Mouse (Mus musculus) CD4-positive naive resting alpha-beta T cell, adult 76 days (primary cell): ENCODE measurements around the gene Dock11. TPM values are rescaled to one million over a fixed set of nuclear protein-coding genes. Genes with fewer than 3 reads are reported as not detected.

Source experiments
- total RNA-seq: library from RNA; stranded (reverse); gene quantifications from one replicate; pipeline ENCODE4 v1.2.4, GENCODE M21; 2023

The Dock11 gene
- total RNA-seq, result 135 TPM

GRCm38 (mm10) chrX:35888087-35888895 lies at the start of gene Dock11:
Dock11 (plus strand) TSS chrX:35888832.

GRCm38 (mm10) chrX:36111622-36112421 lies 223.2 kb downstream of the Dock11 start, which contains the start of gene Il13ra1:
Il13ra1 (plus strand) TSS chrX:36112110.

Other genes starting within 250 kb of the Dock11 start
- 0.44 TPM for gene Il13ra1, start 223.3 kb downstream of the Dock11 start, total RNA-seq